Mouse (Mus musculus): Measurements from ENCODE around the gene Cyp24a1. TPM values are rescaled to one million over a fixed set of nuclear protein-coding genes. Genes with fewer than 3 reads are reported as not detected.
"Not testable (repeated sequence)": the region's sequence is repeated elsewhere in the genome, so short reads cannot be mapped to it uniquely, and the experiment has no call there.

Cyp24a1 gene
- polyA plus RNA-seq, 1 experiment from 2014 or later: not detected

DNA sequence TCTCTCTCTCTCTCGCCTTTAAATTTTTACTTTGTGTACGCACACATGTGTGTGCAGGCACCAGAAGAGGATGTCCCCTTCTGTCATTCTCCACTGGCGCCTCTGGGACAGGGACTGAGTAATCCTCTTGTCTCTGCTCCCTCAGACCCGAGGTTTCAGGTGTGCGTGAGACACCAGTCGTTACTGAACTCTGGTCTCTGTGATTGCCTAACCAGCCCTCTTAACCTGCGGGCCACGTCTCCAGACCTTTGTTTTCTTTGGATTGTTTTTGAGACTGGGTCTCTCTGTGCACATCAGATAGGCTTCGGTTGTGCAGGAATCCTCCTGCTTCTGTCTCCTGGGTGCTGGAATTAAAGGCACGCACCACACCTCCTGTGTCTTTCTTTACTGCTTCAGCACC lies 37.8 kb downstream of the Cyp24a1 start:
- Histone ChIP-seq H3K4me3 (no peak overlapping the region), H3K9me3 (replicated peaks) (no peaks in the 10 kb centered on the region), H3K4me1 (peaks cover 32% of the 10 kb centered on the region), H3K27ac (replicated peaks) (peak overlapping the region; percentile 39; the same call in 1 of the 2 replicates), H3K36me3 (no peaks in the 10 kb centered on the region), H3K27me3 (ENCODE audit: low read depth, poor library complexity, severe bottlenecking) (0 out of 2 replicates have a peak, but pooled peaks cover 2% of the 10 kb centered on the region)
- DNase-seq (ENCODE audit: low spot score): no peak
- 70% methylated on average over 10 of the region's 10 CpGs for WGBS

DNA sequence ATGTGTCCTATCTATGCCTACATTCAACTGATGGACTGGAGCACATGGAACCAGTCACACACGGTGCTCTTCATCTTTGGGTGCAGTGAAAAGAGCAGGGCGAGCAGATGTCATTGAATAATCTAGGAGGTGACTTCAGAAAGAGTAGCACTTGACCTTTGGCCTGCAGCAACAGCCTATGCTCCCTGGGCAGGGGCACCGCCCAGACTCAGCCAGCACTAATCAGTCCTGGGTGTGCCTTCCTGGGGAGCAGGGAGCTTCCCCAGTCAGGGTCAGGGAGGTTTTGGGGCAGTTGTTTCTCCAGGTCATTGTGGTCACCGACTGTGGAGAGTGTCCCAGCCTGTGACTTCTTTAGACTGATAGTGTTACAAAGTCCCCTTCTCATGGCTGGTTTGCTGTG lies 43.1 kb downstream of the Cyp24a1 start:
- not testable (repeated sequence) for H3K27ac ChIP-seq (replicated peaks); DNase-seq (ENCODE audit: low spot score); H3K36me3 ChIP-seq; H3K9me3 ChIP-seq (replicated peaks); H3K4me1 ChIP-seq; H3K4me3 ChIP-seq; H3K27me3 ChIP-seq (ENCODE audit: low read depth, poor library complexity, severe bottlenecking)
- WGBS: 67% methylated on average over 4 of the region's 4 CpGs

DNA sequence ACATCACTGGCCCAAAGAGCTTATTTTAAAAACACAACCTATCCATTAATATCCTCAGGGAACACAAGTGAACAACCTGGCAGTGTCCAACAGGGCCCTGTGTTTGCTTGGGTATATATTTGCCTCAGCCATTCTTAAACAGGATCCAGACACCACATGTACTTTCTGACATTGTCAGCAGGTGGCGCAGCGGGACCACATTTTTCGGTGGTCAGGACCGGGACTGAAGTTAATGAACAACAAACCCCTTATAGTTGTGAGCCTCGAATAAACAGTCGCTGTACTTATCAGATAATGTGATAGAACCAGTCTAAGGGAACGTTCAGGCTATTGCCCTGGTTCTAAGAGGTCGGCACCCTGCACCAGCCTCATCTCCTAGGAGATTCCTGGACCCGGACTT lies 46.0 kb downstream of the Cyp24a1 start:
- no peak overlapping the region for H3K4me3 ChIP-seq
- peaks cover 2% of the 10 kb centered on the region for H3K4me1 ChIP-seq
- H3K27me3 ChIP-seq (ENCODE audit: low read depth, poor library complexity, severe bottlenecking): peaks cover 10% of the 10 kb centered on the region
- no peak overlapping the region for H3K27ac ChIP-seq (replicated peaks)
- H3K36me3 ChIP-seq: no peaks in the 10 kb centered on the region
- DNase-seq (ENCODE audit: low spot score): peak; percentile 83
- WGBS: 13% methylated on average over 9 of the region's 9 CpGs
- H3K9me3 ChIP-seq (replicated peaks): no peaks in the 10 kb centered on the region

DNA sequence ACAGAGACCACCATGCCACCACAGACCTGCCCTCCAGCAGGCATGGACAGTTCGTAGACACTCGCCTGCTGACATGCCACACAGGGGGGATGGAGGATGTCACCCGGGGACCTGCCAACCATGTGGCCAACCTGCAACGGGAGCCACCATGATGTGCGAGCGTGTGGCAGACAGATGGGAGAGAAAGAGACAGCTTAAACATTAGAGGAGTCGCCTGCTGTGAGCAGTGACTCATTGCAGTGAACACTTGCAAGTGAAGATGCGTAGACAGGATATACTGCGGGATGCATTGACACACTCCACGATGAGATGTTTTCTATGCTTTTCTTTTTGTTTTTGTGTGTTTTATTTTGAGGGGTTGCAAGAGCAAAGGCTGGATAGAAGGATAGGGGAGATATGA lies 49.3 kb downstream of the Cyp24a1 start:
- Histone ChIP-seq H3K27me3 (ENCODE audit: low read depth, poor library complexity, severe bottlenecking) (peaks cover 10% of the 10 kb centered on the region), H3K9me3 (replicated peaks) (no peaks in the 10 kb centered on the region), H3K4me3 (no peak overlapping the region), H3K36me3 (no peaks in the 10 kb centered on the region), H3K27ac (replicated peaks) (no peak overlapping the region), H3K4me1 (peaks cover 2% of the 10 kb centered on the region; the same call in 1 of the 2 replicates)
- no peak for DNase-seq (ENCODE audit: low spot score)
- 78% methylated on average over 10 of the region's 10 CpGs for WGBS

DNA sequence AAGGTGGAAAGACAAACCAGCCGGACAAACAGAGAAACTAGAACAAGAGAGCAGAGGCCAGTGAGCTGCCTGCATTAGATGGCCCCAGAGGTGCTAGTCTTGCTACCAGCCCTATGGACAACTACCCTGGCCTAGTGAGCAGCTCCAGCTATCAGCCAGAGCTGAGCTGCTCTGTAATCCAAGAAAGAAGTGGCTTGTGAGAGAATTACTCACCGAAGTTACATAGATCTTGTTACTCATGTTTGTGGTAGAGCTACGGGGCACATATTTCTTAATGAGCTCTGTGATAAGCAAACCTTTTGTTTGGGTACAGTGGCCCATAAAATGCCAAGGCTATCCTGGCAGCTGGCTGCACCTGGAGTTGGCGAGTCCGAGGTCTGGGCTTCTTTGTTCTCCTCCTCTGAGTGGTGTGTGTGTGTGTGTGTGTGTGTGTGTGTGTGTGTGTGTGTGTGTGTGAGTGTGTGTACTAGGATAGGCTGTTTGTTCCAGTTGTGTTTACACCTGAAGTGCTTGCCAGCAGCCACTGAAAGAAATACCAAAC lies 50.0 kb downstream of the Cyp24a1 start:
- H3K4me3 ChIP-seq: no peak overlapping the region
- H3K4me1 ChIP-seq: peaks cover 2% of the 10 kb centered on the region; the same call in 1 of the 2 replicates
- H3K36me3 ChIP-seq: no peaks in the 10 kb centered on the region
- H3K9me3 ChIP-seq (replicated peaks): no peaks in the 10 kb centered on the region
- no peak overlapping the region for H3K27ac ChIP-seq (replicated peaks)
- WGBS: 88% methylated on average over 5 of the region's 5 CpGs
- H3K27me3 ChIP-seq (ENCODE audit: low read depth, poor library complexity, severe bottlenecking): peaks cover 8% of the 10 kb centered on the region
- no peak for DNase-seq (ENCODE audit: low spot score)

DNA sequence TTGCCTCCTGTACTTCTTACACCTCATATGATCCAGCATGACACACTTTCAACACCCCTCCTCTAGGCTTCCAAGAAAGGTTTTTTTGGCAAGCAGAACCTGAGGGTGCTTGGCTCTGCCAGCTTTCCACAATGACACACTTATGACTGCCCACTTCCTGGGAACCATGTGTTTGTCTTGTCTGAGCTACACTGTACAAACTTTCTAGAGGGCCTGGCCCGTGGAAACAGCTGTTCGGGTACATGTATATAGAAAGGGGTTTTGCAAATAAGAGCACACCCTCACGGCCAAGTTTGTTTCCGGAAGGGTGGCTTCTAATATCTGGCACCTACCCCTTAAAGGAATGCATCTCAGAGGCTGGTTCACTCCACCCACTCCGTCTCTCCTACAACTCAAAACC lies 51.1 kb downstream of the Cyp24a1 start:
- Histone ChIP-seq H3K27me3 (ENCODE audit: low read depth, poor library complexity, severe bottlenecking) (0 out of 2 replicates have a peak, but pooled peaks cover 5% of the 10 kb centered on the region), H3K36me3 (no peaks in the 10 kb centered on the region), H3K27ac (replicated peaks) (no peak overlapping the region), H3K4me1 (no peaks in the 10 kb centered on the region), H3K4me3 (no peak overlapping the region), H3K9me3 (replicated peaks) (no peaks in the 10 kb centered on the region)
- WGBS: 91% methylated on average over 5 of the region's 5 CpGs
- DNase-seq (ENCODE audit: low spot score): no peak

DNA sequence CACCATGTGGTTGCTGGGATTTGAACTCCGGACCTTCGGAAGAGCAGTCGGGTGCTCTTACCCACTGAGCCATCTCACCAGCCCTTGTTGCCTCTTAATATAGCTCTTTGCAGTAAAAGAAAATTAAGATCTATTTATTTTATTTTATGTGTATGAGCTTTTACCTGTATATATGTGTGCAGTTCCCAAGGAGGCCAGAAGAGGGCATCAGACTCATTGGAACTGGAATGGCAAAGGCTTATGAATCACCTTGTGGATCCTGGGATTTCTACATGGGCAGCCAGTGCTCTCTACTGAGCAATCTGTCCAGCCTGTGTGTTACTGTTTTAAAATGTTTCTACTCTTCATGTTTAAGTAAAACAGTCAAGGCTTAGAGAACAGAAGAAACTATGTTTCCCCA lies 54.4 kb downstream of the Cyp24a1 start:
- 63% methylated on average over 3 of the region's 3 CpGs for WGBS
- H3K4me1 ChIP-seq: peaks cover 9% of the 10 kb centered on the region
- no peak for DNase-seq (ENCODE audit: low spot score)
- H3K9me3 ChIP-seq (replicated peaks): no peaks in the 10 kb centered on the region
- no peaks in the 10 kb centered on the region for H3K36me3 ChIP-seq
- 0 out of 2 replicates have a peak, but pooled peaks cover 17% of the 10 kb centered on the region for H3K27me3 ChIP-seq (ENCODE audit: low read depth, poor library complexity, severe bottlenecking)
- no peak overlapping the region for H3K27ac ChIP-seq (replicated peaks)
- H3K4me3 ChIP-seq: no peak overlapping the region

DNA sequence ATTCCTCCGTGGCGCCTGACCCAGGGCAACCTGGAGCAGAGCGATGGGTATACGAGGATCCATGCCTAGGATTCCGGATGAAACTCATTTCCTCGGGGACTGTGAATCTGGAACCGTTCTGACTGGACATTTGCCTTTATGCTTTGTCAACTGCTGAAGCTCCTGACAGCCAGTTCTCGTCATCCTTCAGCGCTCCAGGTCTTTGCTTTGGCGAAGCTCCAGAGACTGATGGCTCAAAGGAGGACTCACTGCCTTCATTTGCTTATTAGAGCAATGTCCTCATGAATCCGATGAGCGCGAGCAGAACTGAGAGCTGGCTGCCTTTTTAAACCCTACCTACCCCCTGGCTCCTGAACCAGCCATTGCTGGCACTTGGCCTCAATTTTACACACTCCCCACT lies 58.2 kb downstream of the Cyp24a1 start:
- Histone ChIP-seq H3K27me3 (ENCODE audit: low read depth, poor library complexity, severe bottlenecking) (0 out of 2 replicates have a peak, but pooled peaks cover 17% of the 10 kb centered on the region), H3K27ac (replicated peaks) (no peak overlapping the region; the same call in 1 of the 2 replicates), H3K9me3 (replicated peaks) (no peaks in the 10 kb centered on the region), H3K4me1 (peaks cover 9% of the 10 kb centered on the region), H3K36me3 (no peaks in the 10 kb centered on the region), H3K4me3 (peak overlapping the region; percentile 16; the same call in 1 of the 2 replicates)
- no peak for DNase-seq (ENCODE audit: low spot score)
- WGBS: 37% methylated on average over 13 of the region's 13 CpGs

DNA sequence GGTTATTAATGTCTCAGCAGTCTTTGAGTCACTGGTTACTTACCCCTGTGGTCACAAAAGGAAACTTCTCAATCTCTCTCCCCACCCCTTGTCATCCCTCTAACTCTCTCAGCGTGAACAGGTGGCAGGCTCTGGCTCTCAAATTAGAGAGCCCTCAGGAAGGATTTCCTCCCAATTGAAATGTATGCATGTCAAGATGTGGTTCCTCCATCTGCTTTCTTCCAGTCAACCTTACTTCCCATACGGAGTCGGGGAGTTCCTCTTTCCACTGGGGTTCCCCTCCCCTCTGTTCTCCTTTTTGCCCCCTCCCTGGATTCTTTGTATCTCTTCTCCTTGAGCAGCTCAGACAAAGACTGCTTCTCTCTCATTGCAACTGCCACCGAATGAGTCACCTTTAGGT lies 60.7 kb downstream of the Cyp24a1 start:
- DNase-seq (ENCODE audit: low spot score): no peak
- 0 out of 2 replicates have a peak, but pooled peaks cover 16% of the 10 kb centered on the region for H3K27me3 ChIP-seq (ENCODE audit: low read depth, poor library complexity, severe bottlenecking)
- peaks cover 9% of the 10 kb centered on the region for H3K4me1 ChIP-seq
- no peaks in the 10 kb centered on the region for H3K9me3 ChIP-seq (replicated peaks)
- 75% methylated on average over 4 of the region's 4 CpGs for WGBS
- no peaks in the 10 kb centered on the region for H3K36me3 ChIP-seq
- no peak overlapping the region for H3K27ac ChIP-seq (replicated peaks)
- H3K4me3 ChIP-seq: no peak overlapping the region

Other genes starting within 250 kb of the Cyp24a1 start
- gene Bcas1, start 69.3 kb downstream of the Cyp24a1 start, polyA plus RNA-seq (2016; fragmentation: Nextera tagmentation; extraction: Ambion mirVana): 1.8 and 2.1 TPM in 2 replicates
- 97.8 and 106 TPM in 2 replicates for gene Pfdn4, start 717 bp downstream of the Cyp24a1 start, polyA plus RNA-seq (2016; fragmentation: Nextera tagmentation; extraction: Ambion mirVana)
- not detected in 2 replicates for gene 4930470P17Rik, start 104.9 kb upstream of the Cyp24a1 start, polyA plus RNA-seq (2016; fragmentation: Nextera tagmentation; extraction: Ambion mirVana)
- 12.4 and 17.8 TPM in 2 replicates for gene Dok5, start 234.7 kb upstream of the Cyp24a1 start, polyA plus RNA-seq (2016; fragmentation: Nextera tagmentation; extraction: Ambion mirVana)